Mouse (Mus musculus) forebrain, embryonic 11.5 days (tissue): ENCODE results near the gene Usp35. TPM values are rescaled to one million over a fixed set of nuclear protein-coding genes. Genes with fewer than 3 reads are reported as not detected.

ENCODE experiments used
- ATAC-seq: fragments of 200-750 bp; cut with Nextera tagmentation; replicated peaks from 2 replicates; pipeline ENCODE4 v1.8.0; 2017; ENCODE audit warnings: moderate TSS enrichment; ENCODE audit not compliant: low FRiP score
- DNase-seq: peaks from one replicate; pipeline ENCODE4 v3.0.0-alpha.2; 2017; ENCODE audit warnings: low spot score
- H3K27ac ChIP-seq: fragments of 300-500 bp; sonication (generic); 2 replicates; pipeline ENCODE4 v1.5.1; 2014; ENCODE audit warnings: low read depth, low read length
- H3K27me3 ChIP-seq: fragments of 300-500 bp; sonication (generic); 2 replicates; pipeline ENCODE4 v1.6.1; 2014; ENCODE audit warnings: mild to moderate bottlenecking, low read length, mixed read lengths; ENCODE audit not compliant: control insufficient read depth, insufficient read depth
- H3K36me3 ChIP-seq: fragments of 300-500 bp; sonication (generic); 2 replicates; pipeline ENCODE4 v1.6.1; 2014; ENCODE audit warnings: mild to moderate bottlenecking, low read length, moderate library complexity, mixed read lengths; ENCODE audit not compliant: control insufficient read depth, insufficient read depth
- H3K4me1 ChIP-seq: fragments of 300-500 bp; sonication (generic); replicated peaks from 2 replicates; pipeline ENCODE4 v1.6.1; 2014; ENCODE audit warnings: low read length, mixed read lengths; ENCODE audit not compliant: control insufficient read depth, insufficient read depth
- H3K4me2 ChIP-seq: fragments of 300-500 bp; sonication (generic); 2 replicates; pipeline ENCODE4 v1.6.1; 2014; ENCODE audit warnings: low read depth, mild to moderate bottlenecking, low read length, moderate library complexity, mixed read lengths; ENCODE audit not compliant: severe bottlenecking
- H3K4me3 ChIP-seq: fragments of 300-500 bp; sonication (generic); 2 replicates; pipeline ENCODE4 v1.5.1; 2014; ENCODE audit warnings: low read depth, low read length
- H3K9ac ChIP-seq: fragments of 300-500 bp; sonication (generic); 2 replicates; pipeline ENCODE4 v1.6.1; 2014; ENCODE audit warnings: low read length
- H3K9me3 ChIP-seq: fragments of 300-500 bp; sonication (generic); 2 replicates; pipeline ENCODE4 v1.6.1; 2016; ENCODE audit warnings: low read length, mixed read lengths; ENCODE audit not compliant: control insufficient read depth
- WGBS: fragments of 180-500 bp; shearing (Covaris S2); extraction: QIAGEN DNeasy Blood & Tissue Kit; methylation state at CpG from one replicate; pipeline ENCODE4 v1.1.7; 2014; 5-methylcytosine and 5-hydroxymethylcytosine counted together
- polyA plus RNA-seq: library from polyadenylated mRNA; unstranded; fragments of >200 nt; fragmentation: Nextera tagmentation; extraction: Ambion mirVana; gene quantifications from 2 replicates; pipeline ENCODE4 v1.2.1, GENCODE M21; 2014

Gene Usp35
- polyA plus RNA-seq: 2.8 and 2.9 TPM in 2 replicates

- Histone ChIP-seq H3K27ac (no peak within 1 kb of the TSS), H3K36me3 (no peaks in the 10 kb centered on the region), H3K9me3 (no peaks in the 10 kb centered on the region), H3K4me2 (peak within 1 kb of the TSS; percentile 77), H3K4me3 (peak within 1 kb of the TSS; percentile 56), H3K4me1 (peaks cover 6% of the 10 kb centered on the region; the same call in 1 of the 2 replicates), H3K9ac (peak within 1 kb of the TSS; percentile 66), H3K27me3 (no peaks in the 10 kb centered on the region)
- ATAC-seq (peak; percentile 99), DNase-seq (peak; percentile 98)
- WGBS: 2% methylated on average over 62 of the region's 68 CpGs
These were observed at the start of gene Usp35, which contains the start of gene Kctd21 for GRCm38 (mm10) chr7:97331726-97332666. Usp35 (minus strand) TSS chr7:97332020. Kctd21 (plus strand) TSS chr7:97332327.

GRCm38 (mm10) chr7:97380500-97381123 lies 48.8 kb upstream of the Usp35 start:
- Histone ChIP-seq H3K27me3 (no peaks in the 10 kb centered on the region), H3K4me3 (no peak overlapping the region), H3K4me2 (no peak overlapping the region), H3K36me3 (peaks cover 13% of the 10 kb centered on the region; the same call in 1 of the 2 replicates), H3K4me1 (no peaks in the 10 kb centered on the region), H3K9ac (no peak overlapping the region), H3K27ac (no peak overlapping the region), H3K9me3 (no peaks in the 10 kb centered on the region)
- ATAC-seq (no peak), DNase-seq (no peak)
- WGBS: 94% methylated on average over 5 of the region's 5 CpGs

DNA sequence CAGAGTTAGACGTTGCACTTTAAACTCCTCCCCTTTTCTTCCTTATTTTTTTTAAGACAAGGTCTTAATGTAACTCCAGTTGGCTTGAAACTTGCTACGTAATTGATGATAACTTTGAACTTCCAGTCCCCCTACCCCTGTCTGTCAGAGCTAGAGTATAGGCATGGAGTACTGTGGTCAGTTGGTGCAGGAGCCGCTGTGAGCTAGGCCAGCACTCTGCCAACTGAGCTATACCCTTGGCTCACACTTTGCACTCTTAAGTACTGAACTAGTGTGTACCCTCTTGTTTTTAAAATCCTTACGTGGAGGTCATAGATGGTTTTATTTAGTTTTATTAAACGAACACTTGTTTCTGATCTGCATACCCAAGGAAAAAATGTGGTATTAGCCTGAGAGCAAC lies 47.5 kb upstream of the Usp35 start:
- no peak overlapping the region for H3K9ac ChIP-seq
- DNase-seq (no peak), ATAC-seq (no peak)
- H3K9me3 ChIP-seq: no peaks in the 10 kb centered on the region
- H3K27ac ChIP-seq: no peak overlapping the region
- no peak overlapping the region for H3K4me3 ChIP-seq
- WGBS: 95% methylated on average over 5 of the region's 5 CpGs
- H3K27me3 ChIP-seq: no peaks in the 10 kb centered on the region
- H3K4me1 ChIP-seq: no peaks in the 10 kb centered on the region
- no peak overlapping the region for H3K4me2 ChIP-seq
- peaks cover 13% of the 10 kb centered on the region for H3K36me3 ChIP-seq

- H3K36me3 ChIP-seq: peaks cover 4% of the 10 kb centered on the region
- H3K4me3 ChIP-seq: no peak overlapping the region
- 72% methylated on average over 2 of the region's 2 CpGs for WGBS
- DNase-seq (no peak), ATAC-seq (no peak)
- H3K27me3 ChIP-seq: no peaks in the 10 kb centered on the region
- H3K9ac ChIP-seq: no peak overlapping the region
- H3K4me1 ChIP-seq: peaks cover 3% of the 10 kb centered on the region
- H3K27ac ChIP-seq: no peak overlapping the region
- H3K9me3 ChIP-seq: no peaks in the 10 kb centered on the region
- no peak overlapping the region for H3K4me2 ChIP-seq
These were observed 44.1 kb upstream of the Usp35 start for GRCm38 (mm10) chr7:97375906-97376305.

DNA sequence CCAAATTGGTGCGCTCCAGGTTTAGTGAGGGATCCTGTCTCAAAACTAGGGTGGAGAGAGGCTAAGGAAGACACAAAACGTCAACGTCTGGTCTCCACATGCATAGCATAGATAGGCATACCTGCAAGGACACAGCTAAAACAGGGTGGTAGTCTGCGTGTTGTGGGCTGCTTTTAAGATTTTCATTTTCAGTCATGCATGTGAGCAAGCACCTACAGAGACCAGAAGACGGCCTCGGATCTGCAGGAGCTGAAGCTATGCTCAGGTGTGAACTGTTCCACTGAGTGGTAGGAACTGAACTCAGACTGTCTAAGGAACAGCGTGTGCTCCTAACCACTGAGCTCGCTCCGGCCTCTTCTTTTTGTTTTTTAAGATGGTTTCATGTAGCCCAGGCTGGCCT lies 43.3 kb upstream of the Usp35 start:
- Histone ChIP-seq H3K4me1 (peaks cover 6% of the 10 kb centered on the region), H3K9ac (no peak overlapping the region), H3K4me2 (no peak overlapping the region), H3K36me3 (peaks cover 4% of the 10 kb centered on the region), H3K27ac (no peak overlapping the region), H3K9me3 (no peaks in the 10 kb centered on the region), H3K27me3 (no peaks in the 10 kb centered on the region), H3K4me3 (no peak overlapping the region)
- WGBS: 95% methylated on average over 9 of the region's 9 CpGs
- DNase-seq (no peak), ATAC-seq (no peak)

- Histone ChIP-seq H3K27ac (no peak overlapping the region), H3K4me3 (no peak overlapping the region), H3K36me3 (no peaks in the 10 kb centered on the region), H3K4me2 (no peak overlapping the region), H3K9me3 (no peaks in the 10 kb centered on the region), H3K9ac (no peak overlapping the region), H3K4me1 (peaks cover 3% of the 10 kb centered on the region), H3K27me3 (no peaks in the 10 kb centered on the region)
- 74% methylated on average over 1 of the region's 1 CpGs for WGBS
- peak; percentile 30 for DNase-seq
- ATAC-seq: 0 out of 2 replicates have a peak, but pooled peaks have one; percentile 42
These were observed 34.1 kb upstream of the Usp35 start for GRCm38 (mm10) chr7:97365887-97366286.

DNA sequence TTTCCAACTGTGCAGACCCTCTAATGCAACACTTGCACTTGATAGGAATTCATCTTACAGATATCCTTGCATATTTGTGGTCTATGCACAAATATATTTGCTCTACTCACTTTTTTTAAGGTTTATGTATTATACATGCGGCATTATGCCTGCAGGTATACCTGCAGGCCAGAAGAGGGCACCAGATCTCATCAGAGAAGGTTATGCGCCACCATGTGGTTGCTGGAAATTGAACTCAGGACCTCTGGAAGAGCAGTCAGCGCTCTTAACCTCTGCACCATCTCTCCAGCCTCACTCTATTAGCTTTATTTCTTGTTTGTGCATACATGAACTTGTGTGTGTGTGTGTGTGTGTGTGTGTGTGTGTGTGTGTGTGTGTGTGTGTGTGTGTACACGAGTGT lies 29.6 kb upstream of the Usp35 start:
- Histone ChIP-seq H3K4me3 (no peak overlapping the region), H3K9me3 (no peaks in the 10 kb centered on the region), H3K4me2 (no peak overlapping the region), H3K27me3 (no peaks in the 10 kb centered on the region), H3K36me3 (no peaks in the 10 kb centered on the region), H3K4me1 (no peaks in the 10 kb centered on the region), H3K27ac (no peak overlapping the region), H3K9ac (no peak overlapping the region)
- ATAC-seq (no peak), DNase-seq (peak; percentile 55)
- 25% methylated on average over 4 of the region's 4 CpGs for WGBS

GRCm38 (mm10) chr7:97360955-97361354 lies 29.1 kb upstream of the Usp35 start:
- Histone ChIP-seq H3K9me3 (no peaks in the 10 kb centered on the region), H3K4me2 (no peak overlapping the region), H3K9ac (no peak overlapping the region), H3K27ac (no peak overlapping the region), H3K4me1 (no peaks in the 10 kb centered on the region), H3K27me3 (no peaks in the 10 kb centered on the region), H3K36me3 (no peaks in the 10 kb centered on the region), H3K4me3 (no peak overlapping the region)
- ATAC-seq (no peak), DNase-seq (peak; percentile 13)
- 53% methylated on average over 3 of the region's 3 CpGs for WGBS
